In genomic region chr8:107820174-107820760, GRCm38 (mm10) we compare ENCODE assay signal across 12 mouse cellular contexts.
DNase-seq lines count a peak whose midpoint lies in the region; ATAC-seq and TF ChIP-seq lines count a peak whose summit lies in the region.
"Had no signal": no experiment of that assay in that cellular context is flagged by ENCODE, and none has a peak within 500 bp of the region (broad histone marks: within the 10 kb centered on the region; RNA-seq: fewer than 3 reads in every experiment).

No protein-coding gene starts in this region.

- peaks cover 23% of the 10 kb centered on the region for H3K4me1 ChIP-seq in heart, embryonic 10.5 days
- peaks cover 6% of the 10 kb centered on the region; the same call in 1 of the 2 replicates for H3K4me1 ChIP-seq in heart, embryonic 11.5 days (ENCODE audit: control insufficient read depth, insufficient read depth, low read length)
- peaks cover 17% of the 10 kb centered on the region for H3K4me1 ChIP-seq in neural tube, embryonic 12.5 days
- peaks cover 29% of the 10 kb centered on the region for H3K4me1 ChIP-seq in neural tube, embryonic 15.5 days
- peaks cover 28% of the 10 kb centered on the region for H3K4me1 ChIP-seq in hindbrain, embryonic 15.5 days (replicated peaks)
- H3K4me1 ChIP-seq in midbrain, postnatal 0 days (ENCODE audit: insufficient read depth, low read length), result peaks cover 4% of the 10 kb centered on the region; the same call in 1 of the 2 replicates

- DNase-seq in heart, embryonic 10.5 days (ENCODE audit: low spot score), result no peak
- DNase-seq in midbrain, postnatal 0 days (ENCODE audit: low spot score), result no peak
- no peak for DNase-seq in thymus, postnatal 0 days (ENCODE audit: low spot score)
- DNase-seq in thymus, postnatal 10 days (ENCODE audit: low spot score in 2 of 2), result no peak
- DNase-seq: adrenal gland, postnatal 10 days; cerebellum, adult 9-10 months; kidney, postnatal 14 days had no signal

- no peak overlapping the region for H3K9ac ChIP-seq in heart, embryonic 11.5 days (ENCODE audit: low read depth, low read length)
- H3K9ac ChIP-seq in neural tube, embryonic 12.5 days, result no peak overlapping the region
- H3K9ac ChIP-seq in neural tube, embryonic 15.5 days (replicated peaks), result no peak overlapping the region
- no peak overlapping the region for H3K9ac ChIP-seq in hindbrain, embryonic 15.5 days
- H3K9ac ChIP-seq in midbrain, postnatal 0 days (replicated peaks; ENCODE audit: low read length, poor library complexity, severe bottlenecking), result no peak overlapping the region
- H3K9ac ChIP-seq: heart, embryonic 15.5 days had no signal

- no peaks in the 10 kb centered on the region for H3K36me3 ChIP-seq in heart, embryonic 10.5 days
- H3K36me3 ChIP-seq in heart, embryonic 11.5 days (ENCODE audit: control insufficient read depth, insufficient read depth, low read length), result no peaks in the 10 kb centered on the region
- H3K36me3 ChIP-seq in neural tube, embryonic 12.5 days, result no peaks in the 10 kb centered on the region
- H3K36me3 ChIP-seq in neural tube, embryonic 15.5 days, result no peaks in the 10 kb centered on the region
- H3K36me3 ChIP-seq in hindbrain, embryonic 15.5 days, result no peaks in the 10 kb centered on the region
- H3K36me3 ChIP-seq in midbrain, postnatal 0 days (ENCODE audit: insufficient read depth, low read length), result no peaks in the 10 kb centered on the region
- H3K36me3 ChIP-seq: heart, embryonic 15.5 days had no signal

- H3K4me3 ChIP-seq in heart, embryonic 10.5 days, result 0 out of 2 replicates have a peak overlapping the region, but pooled peaks have one; percentile 27
- H3K4me3 ChIP-seq in heart, embryonic 11.5 days (ENCODE audit: low read depth, low read length), result no peak overlapping the region
- no peak overlapping the region for H3K4me3 ChIP-seq in neural tube, embryonic 12.5 days
- no peak overlapping the region for H3K4me3 ChIP-seq in neural tube, embryonic 15.5 days (replicated peaks)
- no peak overlapping the region for H3K4me3 ChIP-seq in hindbrain, embryonic 15.5 days
- no peak overlapping the region for H3K4me3 ChIP-seq in midbrain, postnatal 0 days (ENCODE audit: low read depth, low read length)
- H3K4me3 ChIP-seq: heart, embryonic 15.5 days had no signal

- H3K9me3 ChIP-seq in heart, embryonic 10.5 days, result no peaks in the 10 kb centered on the region
- H3K9me3 ChIP-seq in heart, embryonic 11.5 days (replicated peaks; ENCODE audit: control insufficient read depth, low read length), result no peaks in the 10 kb centered on the region
- H3K9me3 ChIP-seq in neural tube, embryonic 12.5 days, result no peaks in the 10 kb centered on the region
- no peaks in the 10 kb centered on the region for H3K9me3 ChIP-seq in neural tube, embryonic 15.5 days (replicated peaks)
- H3K9me3 ChIP-seq in hindbrain, embryonic 15.5 days, result no peaks in the 10 kb centered on the region
- no peaks in the 10 kb centered on the region for H3K9me3 ChIP-seq in midbrain, postnatal 0 days (ENCODE audit: low read length)
- H3K9me3 ChIP-seq: heart, embryonic 15.5 days had no signal

- H3K4me2 ChIP-seq in heart, embryonic 11.5 days, result no peak overlapping the region
- no peak overlapping the region for H3K4me2 ChIP-seq in neural tube, embryonic 12.5 days (replicated peaks)
- no peak overlapping the region for H3K4me2 ChIP-seq in neural tube, embryonic 15.5 days
- H3K4me2 ChIP-seq in hindbrain, embryonic 15.5 days, result no peak overlapping the region
- no peak overlapping the region for H3K4me2 ChIP-seq in midbrain, postnatal 0 days (ENCODE audit: low read depth, low read length, poor library complexity, severe bottlenecking)
- H3K4me2 ChIP-seq: heart, embryonic 15.5 days had no signal

- H3K27me3 ChIP-seq in heart, embryonic 10.5 days (ENCODE audit: insufficient read depth, poor library complexity, severe bottlenecking), result no peaks in the 10 kb centered on the region
- no peaks in the 10 kb centered on the region for H3K27me3 ChIP-seq in heart, embryonic 11.5 days (ENCODE audit: control insufficient read depth, insufficient read depth, low read length)
- H3K27me3 ChIP-seq in neural tube, embryonic 12.5 days (replicated peaks), result no peaks in the 10 kb centered on the region
- H3K27me3 ChIP-seq in neural tube, embryonic 15.5 days (replicated peaks), result no peaks in the 10 kb centered on the region
- H3K27me3 ChIP-seq in hindbrain, embryonic 15.5 days, result 0 out of 2 replicates have a peak, but pooled peaks cover 2% of the 10 kb centered on the region
- no peaks in the 10 kb centered on the region for H3K27me3 ChIP-seq in midbrain, postnatal 0 days (ENCODE audit: insufficient read depth, low read length)

- no peak for TF ChIP-seq CTCF in midbrain, postnatal 0 days (IDR thresholded peaks at IDR 0.05)

- WGBS in heart, embryonic 10.5 days, result 2% methylated on average over 8 of the region's 8 CpGs
- 6% methylated on average over 8 of the region's 8 CpGs for WGBS in heart, embryonic 11.5 days (ENCODE audit: insufficient replicate concordance)
- WGBS in neural tube, embryonic 12.5 days, result 4% methylated on average over 8 of the region's 8 CpGs
- WGBS in neural tube, embryonic 15.5 days, result 6% methylated on average over 8 of the region's 8 CpGs
- WGBS in hindbrain, embryonic 15.5 days, result 5% methylated on average over 8 of the region's 8 CpGs
- WGBS in midbrain, postnatal 0 days, result 5% methylated on average over 8 of the region's 8 CpGs

- 0 out of 2 replicates have a peak overlapping the region, but pooled peaks have one; percentile 0 for H3K27ac ChIP-seq in heart, embryonic 10.5 days
- H3K27ac ChIP-seq in heart, embryonic 11.5 days (ENCODE audit: low read depth, low read length), result no peak overlapping the region
- 0 out of 2 replicates have a peak overlapping the region, but pooled peaks have one; percentile 23 for H3K27ac ChIP-seq in neural tube, embryonic 12.5 days
- H3K27ac ChIP-seq in neural tube, embryonic 15.5 days (replicated peaks), result no peak overlapping the region; the same call in 1 of the 2 replicates
- peak overlapping the region; percentile 31; the same call in 1 of the 2 replicates for H3K27ac ChIP-seq in hindbrain, embryonic 15.5 days (replicated peaks)
- peak overlapping the region; percentile 55 for H3K27ac ChIP-seq in midbrain, postnatal 0 days (ENCODE audit: low read depth, low read length)
- H3K27ac ChIP-seq: heart, embryonic 15.5 days had no signal

- no peak for ATAC-seq in heart, embryonic 11.5 days (replicated peaks; ENCODE audit: insufficient number of reproducible peaks, low FRiP score, low TSS enrichment)
- no peak for ATAC-seq in neural tube, embryonic 12.5 days (ENCODE audit: low FRiP score, low read depth)
- ATAC-seq in neural tube, embryonic 15.5 days (ENCODE audit: low FRiP score), result no peak
- ATAC-seq in hindbrain, embryonic 15.5 days (ENCODE audit: low FRiP score, low read depth), result no peak
- no peak for ATAC-seq in midbrain, postnatal 0 days (ENCODE audit: low FRiP score)

Comparison
In these comparisons a context has a peak if more than half of its experiments do, and no peak if none do; other contexts are left out.
1. H3K27ac ChIP-seq: peak in heart, embryonic 10.5 days (single experiment), neural tube, embryonic 12.5 days (single experiment), hindbrain, embryonic 15.5 days (single experiment) and midbrain, postnatal 0 days (single experiment); none in heart, embryonic 11.5 days (single experiment) and neural tube, embryonic 15.5 days (single experiment).